7 mouse cellular contexts compared by ENCODE assay signal in genomic region chr5:124862871-124863741, GRCm38 (mm10). TPM values are rescaled to one million over a fixed set of nuclear protein-coding genes. Genes with fewer than 3 reads are reported as not detected.
DNase-seq lines count a peak whose midpoint lies in the region; ATAC-seq and TF ChIP-seq lines count a peak whose summit lies in the region.

No protein-coding gene starts in this region.

- no peaks in the 10 kb centered on the region for H3K9me3 ChIP-seq in hindbrain, embryonic 11.5 days (ENCODE audit: control insufficient read depth, low read length)
- H3K9me3 ChIP-seq in limb, embryonic 14.5 days (ENCODE audit: control insufficient read depth, low read length), result no peaks in the 10 kb centered on the region
- no peaks in the 10 kb centered on the region for H3K9me3 ChIP-seq in midbrain, postnatal 0 days (ENCODE audit: low read length)

- TF ChIP-seq POLR2A in limb, embryonic 14.5 days (IDR thresholded peaks at IDR 0.05; ENCODE audit: borderline replicate concordance, extremely low read depth, insufficient read depth, insufficient read length), result no peak

- no peaks in the 10 kb centered on the region for H3K36me3 ChIP-seq in hindbrain, embryonic 11.5 days (ENCODE audit: control insufficient read depth, insufficient read depth, low read length)
- peaks cover 10% of the 10 kb centered on the region; the same call in 1 of the 2 replicates for H3K36me3 ChIP-seq in limb, embryonic 14.5 days (ENCODE audit: control insufficient read depth, insufficient read depth, low read length)
- H3K36me3 ChIP-seq in midbrain, postnatal 0 days (ENCODE audit: insufficient read depth, low read length), result peaks cover 2% of the 10 kb centered on the region; the same call in 1 of the 2 replicates

- peak; percentile 19 for ATAC-seq in CD4-positive, CD25-positive, alpha-beta regulatory T cell, adult 4 months
- peak; percentile 70 for ATAC-seq in hindbrain, embryonic 11.5 days (ENCODE audit: low FRiP score)
- ATAC-seq in limb, embryonic 14.5 days (ENCODE audit: low FRiP score, low read depth), result peak; percentile 11; the same call in 1 of the 2 replicates
- no peak; the same call in 1 of the 2 replicates for ATAC-seq in midbrain, postnatal 0 days (ENCODE audit: low FRiP score)

- peak; percentile 62 for DNase-seq in R1 (ENCODE audit: low read depth, low spot score)
- DNase-seq in embryo, embryonic 11 days, result peak; percentile 68
- peak; percentile 63 for DNase-seq in hindbrain, embryonic 11.5 days (ENCODE audit: low spot score)
- DNase-seq in limb, embryonic 14.5 days (ENCODE audit: low spot score), result no peak
- DNase-seq in midbrain, postnatal 0 days (ENCODE audit: low spot score), result no peak
- DNase-seq in thymus, postnatal 36 days, result peak; percentile 36 to 59

- H3K27ac ChIP-seq in hindbrain, embryonic 11.5 days (ENCODE audit: low read depth, low read length), result peak overlapping the region; percentile 95
- H3K27ac ChIP-seq in limb, embryonic 14.5 days (replicated peaks; ENCODE audit: low read depth, low read length), result peak overlapping the region; percentile 82
- H3K27ac ChIP-seq in midbrain, postnatal 0 days (ENCODE audit: low read depth, low read length), result peak overlapping the region; percentile 88

- under 1% methylated on average over 45 of the region's 88 CpGs for WGBS in hindbrain, embryonic 11.5 days
- under 1% methylated on average over 46 of the region's 88 CpGs for WGBS in limb, embryonic 14.5 days
- WGBS in midbrain, postnatal 0 days, result under 1% methylated on average over 63 of the region's 88 CpGs

- peak; percentile 24 for TF ChIP-seq CTCF in midbrain, postnatal 0 days (IDR thresholded peaks at IDR 0.05)

- H3K4me2 ChIP-seq in hindbrain, embryonic 11.5 days (replicated peaks; ENCODE audit: low read depth, low read length), result peak overlapping the region; percentile 74
- peak overlapping the region; percentile 88 for H3K4me2 ChIP-seq in limb, embryonic 14.5 days (replicated peaks; ENCODE audit: low read depth, low read length, severe bottlenecking)
- H3K4me2 ChIP-seq in midbrain, postnatal 0 days (ENCODE audit: low read depth, low read length, poor library complexity, severe bottlenecking), result peak overlapping the region; percentile 90

- peaks cover 7% of the 10 kb centered on the region; the same call in 1 of the 2 replicates for H3K27me3 ChIP-seq in hindbrain, embryonic 11.5 days (ENCODE audit: control insufficient read depth, insufficient read depth, low read length)
- H3K27me3 ChIP-seq in limb, embryonic 14.5 days (ENCODE audit: control insufficient read depth, insufficient read depth, low read length), result peaks cover 17% of the 10 kb centered on the region
- no peaks in the 10 kb centered on the region for H3K27me3 ChIP-seq in midbrain, postnatal 0 days (ENCODE audit: insufficient read depth, low read length)

- peak overlapping the region; percentile 99 for H3K4me3 ChIP-seq in hindbrain, embryonic 11.5 days (ENCODE audit: low read depth, low read length)
- peak overlapping the region; percentile 97 for H3K4me3 ChIP-seq in limb, embryonic 14.5 days (replicated peaks; ENCODE audit: low read length)
- H3K4me3 ChIP-seq in midbrain, postnatal 0 days (ENCODE audit: low read depth, low read length), result peak overlapping the region; percentile 99

- H3K9ac ChIP-seq in hindbrain, embryonic 11.5 days (ENCODE audit: low read depth, low read length), result peak overlapping the region; percentile 97
- peak overlapping the region; percentile 90 for H3K9ac ChIP-seq in limb, embryonic 14.5 days (ENCODE audit: low read depth, low read length, severe bottlenecking)
- peak overlapping the region; percentile 91 for H3K9ac ChIP-seq in midbrain, postnatal 0 days (replicated peaks; ENCODE audit: low read length, poor library complexity, severe bottlenecking)

- H3K4me1 ChIP-seq in hindbrain, embryonic 11.5 days (replicated peaks; ENCODE audit: control insufficient read depth, insufficient read depth, low read length), result 0 out of 2 replicates have a peak, but pooled peaks cover 5% of the 10 kb centered on the region
- peaks cover 6% of the 10 kb centered on the region for H3K4me1 ChIP-seq in limb, embryonic 14.5 days (ENCODE audit: control insufficient read depth, insufficient read depth, low read length)
- H3K4me1 ChIP-seq in midbrain, postnatal 0 days (ENCODE audit: insufficient read depth, low read length), result peaks cover 12% of the 10 kb centered on the region; the same call in 1 of the 2 replicates

RNA-seq across cellular contexts. Expression of gene Zfp664, which starts 0.6 kb away (rescaled TPM):
- polyA plus RNA-seq in CD4-positive, CD25-positive, alpha-beta regulatory T cell, adult 4 months (2017; shearing (Covaris generic)), result 10 to 100 TPM in 1 of 2 experiments, 1 to 10 TPM in 1; 8.3 to 11.2 TPM
- 150 and 168 TPM in 2 replicates for polyA plus RNA-seq in hindbrain, embryonic 11.5 days (2014; fragmentation: Nextera tagmentation; extraction: Ambion mirVana)
- 52.4 and 52.7 TPM in 2 replicates for polyA plus RNA-seq in limb, embryonic 14.5 days (2012; rRNA removed)
- polyA plus RNA-seq in limb, embryonic 14.5 days (2014; fragmentation: Nextera tagmentation; extraction: Ambion mirVana), result 65.7 and 76.3 TPM in 2 replicates
- 29.2 and 44.4 TPM in 2 replicates for total RNA-seq in midbrain, postnatal 0 days (2014; rRNA removed)
- polyA plus RNA-seq in midbrain, postnatal 0 days (2015; fragmentation: Nextera tagmentation; extraction: Ambion mirVana), result 50.0 and 50.2 TPM in 2 replicates

RNA-seq across cellular contexts. Expression of gene Ccdc92, which starts 0.9 kb away (rescaled TPM):
- polyA plus RNA-seq in CD4-positive, CD25-positive, alpha-beta regulatory T cell, adult 4 months (2017; shearing (Covaris generic)), result 1 to 10 TPM; 3.1 to 3.7 TPM
- polyA plus RNA-seq in hindbrain, embryonic 11.5 days (2014; fragmentation: Nextera tagmentation; extraction: Ambion mirVana), result 14.7 and 21.1 TPM in 2 replicates
- polyA plus RNA-seq in limb, embryonic 14.5 days (2012; rRNA removed), result 3.8 and 5.0 TPM in 2 replicates
- 4.1 and 4.2 TPM in 2 replicates for polyA plus RNA-seq in limb, embryonic 14.5 days (2014; fragmentation: Nextera tagmentation; extraction: Ambion mirVana)
- total RNA-seq in midbrain, postnatal 0 days (2014; rRNA removed), result 37.1 and 39.9 TPM in 2 replicates
- polyA plus RNA-seq in midbrain, postnatal 0 days (2015; fragmentation: Nextera tagmentation; extraction: Ambion mirVana), result 50.4 and 57.8 TPM in 2 replicates

Comparison
In these comparisons a context has a peak if more than half of its experiments do, and no peak if none do; other contexts are left out.
1. DNase-seq: peak in R1 (single experiment), embryo, embryonic 11 days (single experiment), hindbrain, embryonic 11.5 days (single experiment) and thymus, postnatal 36 days (2 of 2); none in limb, embryonic 14.5 days (single experiment) and midbrain, postnatal 0 days (single experiment).
2. Peak in every context shown above with its lines, with median percentiles within 50 percentile points of each other: H3K27ac ChIP-seq, H3K4me2 ChIP-seq, H3K4me3 ChIP-seq and H3K9ac ChIP-seq.